Mouse (Mus musculus) thymus, postnatal 36 days (tissue): Measurements from ENCODE around the gene Dohh.

Source experiments
- DNase-seq, 2 experiments: peaks; one replicate each; pipeline ENCODE4 v3.0.0; 2022; ENCODE audit warnings: mixed read lengths in 2 of 2

The Dohh gene

GRCm38 (mm10) chr10:81383802-81384604 is at the start of gene Dohh, which contains the start of gene Gm48551:
TSS of gene Dohh (plus strand) at chr10:81384428.
TSS of gene Gm48551 (plus strand) at chr10:81384466.
- peak; percentile 95 to 97 for DNase-seq

DNA sequence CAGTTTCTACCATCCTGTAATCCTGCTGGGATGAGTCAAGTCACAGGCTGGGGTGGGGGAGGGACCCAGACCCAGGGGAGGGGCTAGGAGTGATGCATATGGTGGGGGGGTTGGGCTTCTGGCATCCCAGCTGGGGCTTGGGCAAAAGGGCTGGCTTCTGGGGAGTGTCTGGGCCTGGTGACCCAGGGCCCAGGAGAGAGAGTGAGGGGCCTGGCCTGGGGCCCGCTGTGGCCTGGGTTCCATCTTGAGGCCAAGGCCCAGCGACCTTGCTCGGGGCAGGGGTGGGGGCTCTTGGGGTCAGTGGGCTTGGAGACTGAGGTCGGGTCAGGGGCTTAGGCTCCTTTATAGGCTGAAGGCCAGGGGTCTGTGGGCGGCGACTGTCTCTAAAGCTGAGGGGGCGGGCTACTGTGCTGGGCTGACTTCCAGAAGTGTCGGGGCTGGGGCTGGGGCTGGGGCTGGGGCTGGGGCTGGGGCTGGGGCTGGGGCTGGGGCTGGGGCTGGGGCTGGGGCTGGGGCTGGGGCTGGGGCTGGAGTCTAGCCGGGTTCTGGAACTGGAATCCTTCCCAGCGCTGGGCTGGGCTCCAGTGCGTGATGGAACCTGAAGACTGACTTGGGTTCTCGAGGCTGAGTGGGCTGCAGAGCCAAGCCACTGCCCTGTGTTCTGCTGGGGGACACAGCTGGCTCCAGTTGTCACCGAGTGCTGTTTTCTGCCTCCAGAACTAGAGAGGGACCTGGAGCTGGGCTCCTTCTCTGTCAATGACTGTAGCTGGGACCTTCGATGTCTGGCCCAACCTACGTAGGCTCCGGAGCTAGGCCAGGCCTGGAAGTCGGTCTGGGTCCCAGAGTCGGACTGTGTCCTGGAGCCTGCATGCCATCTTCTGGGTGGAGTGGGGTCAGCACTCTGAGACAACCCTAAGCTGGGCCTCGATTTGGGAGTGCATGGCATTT is 48.6 kb upstream of the Dohh start:
- peak in 1 of 2 experiments; percentile 34 for DNase-seq

- DNase-seq: no peak
Measured at GRCm38 (mm10) chr10:81336558-81336957, 47.7 kb upstream of the Dohh start.

- DNase-seq: peak in 1 of 2 experiments; percentile 53
Measured at GRCm38 (mm10) chr10:81340551-81341332, 43.5 kb upstream of the Dohh start.

GRCm38 (mm10) chr10:81341333-81341949 is 42.8 kb upstream of the Dohh start:
- peak; percentile 76 to 81 for DNase-seq

DNA sequence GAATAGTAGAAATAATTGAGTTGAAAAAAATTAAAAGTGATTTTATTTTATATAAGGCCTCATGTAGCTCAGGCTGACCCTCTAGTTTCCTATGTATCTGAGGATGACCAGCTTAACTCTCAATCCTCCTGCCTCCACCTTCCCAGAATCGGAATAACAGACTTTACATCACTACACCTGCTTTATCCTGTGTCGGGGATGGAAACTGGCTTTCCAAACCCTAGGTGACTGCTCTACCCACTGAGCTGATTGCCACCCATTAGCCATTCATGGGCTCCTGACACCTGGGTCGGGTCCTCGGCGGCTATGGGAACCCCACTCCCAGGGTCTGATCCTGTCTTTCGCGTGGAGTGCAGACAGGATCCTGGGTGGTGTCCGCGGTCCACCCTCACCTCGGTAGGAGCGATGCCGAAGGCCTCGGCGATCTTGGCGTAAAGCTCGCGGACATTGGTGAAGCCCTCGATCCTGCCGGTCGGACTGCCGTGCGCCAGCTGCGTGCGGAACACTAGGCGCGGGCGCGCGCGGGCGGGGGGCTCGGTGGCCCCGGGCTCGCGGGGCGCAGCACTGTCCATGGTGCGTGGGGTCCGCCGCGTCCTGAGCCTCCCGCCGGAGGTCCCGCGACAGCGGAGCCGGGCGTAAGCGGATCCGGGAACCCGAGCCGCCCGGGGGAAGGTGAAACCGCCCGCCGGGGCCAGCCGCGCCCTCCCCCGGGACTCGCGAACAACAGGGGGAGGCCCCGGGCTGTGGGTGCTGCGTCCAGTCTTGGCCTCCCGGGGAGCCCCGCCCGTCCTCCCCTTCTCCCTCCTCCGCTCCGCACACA is 41.3 kb upstream of the Dohh start, which contains the start of gene Gipc3:
Gene Gipc3 (minus strand): TSS at position 581 of the 820 bp plus-strand sequence.
- peak in 1 of 2 experiments; percentile 51 for DNase-seq

DNA sequence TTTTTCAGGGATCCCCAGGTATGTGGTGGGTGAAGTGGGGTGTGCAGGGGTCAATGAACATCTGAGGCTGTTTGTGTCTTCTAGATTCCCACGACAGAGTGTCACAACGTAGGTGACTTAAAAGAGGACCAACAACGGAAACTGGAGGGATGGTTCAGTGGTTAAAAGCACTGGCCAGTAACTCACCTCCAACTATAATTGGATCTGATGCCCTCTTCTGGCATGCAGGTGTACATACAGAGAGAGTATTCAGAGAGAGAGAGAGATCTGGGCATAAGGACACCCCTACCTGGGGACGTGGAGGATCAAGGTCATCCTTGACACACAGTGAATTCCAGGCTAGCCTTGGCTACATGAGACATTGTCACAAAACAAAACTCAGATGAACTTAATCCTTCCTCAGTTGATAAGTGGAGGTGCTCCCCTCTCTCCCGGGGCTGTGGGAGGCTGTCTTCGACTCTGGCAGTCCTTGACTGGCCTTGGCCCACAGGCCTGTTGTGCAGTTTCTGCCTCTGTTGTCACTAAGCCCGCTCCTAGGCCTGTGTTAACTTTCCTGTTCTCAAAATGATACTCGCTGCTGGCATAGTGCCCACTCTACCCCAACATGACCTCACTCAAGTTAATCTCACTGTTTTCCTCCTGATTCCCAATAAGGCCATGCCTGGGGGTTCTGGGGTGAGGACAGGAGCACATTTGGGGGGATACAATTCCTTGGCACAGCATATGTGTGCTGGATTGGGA is 39.6 kb upstream of the Dohh start:
- DNase-seq: no peak

DNA sequence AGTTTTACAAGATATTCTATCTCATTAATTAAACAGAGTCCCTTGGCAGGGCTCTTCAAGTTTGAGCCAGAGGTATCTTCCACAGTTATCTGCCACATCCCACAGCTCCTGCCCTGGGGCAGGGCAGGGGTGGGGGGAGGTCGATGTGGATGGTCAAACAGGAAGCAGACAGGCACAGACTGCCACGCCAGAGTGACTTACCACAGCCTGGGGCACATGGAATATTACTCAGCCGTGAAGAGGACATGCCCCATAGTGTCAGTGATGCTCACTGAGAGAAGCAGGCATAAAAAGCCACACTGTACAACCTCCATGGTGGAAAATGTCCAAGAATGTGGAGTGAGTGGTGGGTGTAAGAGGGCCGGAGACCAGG is 39.1 kb upstream of the Dohh start:
- no peak for DNase-seq

GRCm38 (mm10) chr10:81346453-81347067 is 37.7 kb upstream of the Dohh start:
- DNase-seq: peak in 1 of 2 experiments; percentile 61

DNA sequence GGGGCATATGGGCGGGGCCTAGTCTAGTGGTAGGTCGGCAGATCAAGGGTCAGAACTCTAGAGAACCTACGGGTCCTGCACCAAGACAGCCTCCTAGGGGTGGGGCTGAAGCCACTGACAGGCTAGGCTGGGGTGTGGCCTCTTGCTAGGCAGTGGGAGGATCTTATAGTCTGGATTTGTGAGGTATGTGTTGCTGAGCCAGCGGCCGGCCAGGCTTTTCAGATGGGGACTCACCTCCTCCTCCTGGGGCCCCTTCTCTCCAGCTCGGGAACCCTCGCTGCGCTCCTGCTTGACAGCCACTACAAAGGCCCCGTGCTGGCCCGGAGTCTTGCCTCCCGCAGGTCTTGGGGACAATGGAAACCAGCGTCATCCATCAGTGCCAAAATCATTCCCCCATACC is 35.1 kb upstream of the Dohh start:
- peak in 1 of 2 experiments; percentile 56 for DNase-seq

- DNase-seq: no peak
Measured at GRCm38 (mm10) chr10:81349961-81350350, 34.3 kb upstream of the Dohh start.

- DNase-seq: peak; percentile 99 to 100
Measured at GRCm38 (mm10) chr10:81350351-81351063, 33.7 kb upstream of the Dohh start, which contains the start of gene Hmg20b. TSS of gene Hmg20b (minus strand) at chr10:81350480.

GRCm38 (mm10) chr10:81351678-81352291 is 32.4 kb upstream of the Dohh start:
- peak; percentile 68 to 77 for DNase-seq

DNA sequence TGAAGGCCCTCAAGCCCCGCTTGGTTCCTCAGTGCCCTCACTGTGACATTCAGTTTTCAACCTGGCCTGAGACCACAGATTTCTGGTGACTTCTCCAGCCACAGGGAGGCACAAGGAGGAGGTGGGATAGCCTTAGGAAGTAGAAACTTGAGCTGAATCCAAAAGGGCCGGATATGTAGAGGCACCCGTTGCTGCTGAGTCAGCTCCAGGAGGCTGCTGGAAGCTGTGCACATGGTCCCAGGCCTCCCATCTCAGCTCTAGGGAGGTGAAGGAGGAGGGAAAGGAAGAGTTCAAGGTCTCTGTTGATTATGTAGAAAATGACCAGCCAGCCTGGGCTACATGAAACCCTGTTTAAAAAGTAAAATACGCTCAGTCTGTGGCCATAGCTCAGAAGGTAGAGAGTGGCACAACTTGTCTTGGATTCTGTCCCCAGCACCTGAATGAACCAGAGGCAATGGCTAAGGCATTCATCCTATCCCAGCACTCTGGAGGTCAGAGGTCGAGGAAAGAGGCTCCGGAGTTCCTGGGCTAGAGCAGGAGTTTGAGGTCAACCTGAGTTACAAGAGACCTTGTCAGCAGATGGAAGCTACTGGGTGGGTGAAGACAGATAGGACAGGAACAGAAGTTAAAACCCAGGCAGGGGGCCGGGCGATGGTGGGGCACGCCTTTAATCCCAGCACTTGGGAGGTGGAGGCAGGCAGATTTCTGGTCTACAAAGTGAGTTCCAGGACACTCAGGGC is 29.3 kb upstream of the Dohh start:
- no peak for DNase-seq

DNA sequence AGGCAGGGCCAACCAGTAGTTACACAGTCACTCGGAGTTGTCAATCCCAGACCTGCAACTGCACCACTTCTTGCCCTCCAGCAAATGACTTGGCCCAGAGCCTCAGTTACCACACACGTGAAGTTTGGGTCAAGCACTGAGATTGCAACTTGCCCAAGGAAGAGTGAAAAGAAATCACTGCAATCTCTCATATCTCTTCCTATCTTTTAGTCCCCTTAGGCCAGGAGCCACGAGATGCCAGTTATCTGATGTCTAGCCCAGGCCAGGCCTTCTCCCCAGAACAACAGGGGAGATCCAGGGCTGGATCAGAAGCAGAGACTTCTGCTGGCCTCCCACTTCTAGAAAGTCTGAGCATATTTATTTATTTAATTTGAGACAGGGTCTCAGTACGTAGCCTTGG is 28.7 kb upstream of the Dohh start:
- DNase-seq: no peak

DNA sequence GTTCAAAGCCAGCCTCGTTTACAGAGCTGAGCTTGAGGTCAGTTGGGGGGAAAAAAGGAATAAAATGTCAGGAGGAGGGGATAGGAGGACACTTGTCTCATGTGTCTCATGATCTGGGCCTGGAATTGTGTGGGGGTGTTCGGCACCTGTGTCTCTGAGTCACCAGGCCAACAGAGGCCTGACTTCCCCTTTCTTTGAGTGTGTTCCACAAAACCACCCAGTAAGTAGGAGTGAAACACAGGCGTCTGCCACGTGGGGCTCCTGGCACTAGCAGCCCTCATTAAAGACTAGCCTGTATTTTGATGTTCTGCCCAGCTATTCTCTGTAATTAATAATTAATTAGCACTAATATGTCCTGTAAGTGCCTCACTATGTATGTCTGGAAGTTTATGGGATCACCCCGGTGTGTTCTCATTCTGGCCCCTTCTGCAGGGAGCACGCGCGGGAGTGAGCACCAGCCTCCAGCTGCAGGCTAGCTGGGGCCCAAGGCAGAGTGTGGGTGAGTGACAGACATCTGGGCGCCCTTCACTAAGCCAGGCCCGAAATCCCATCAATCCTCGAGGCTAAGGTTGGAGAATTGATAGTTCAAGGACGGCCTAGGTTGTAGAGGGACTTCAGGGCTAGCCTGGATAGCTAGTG is 27.8 kb upstream of the Dohh start:
- no peak for DNase-seq
